Mouse (Mus musculus) megakaryocyte-erythroid progenitor cell, adult 5-6 weeks (primary cell): ENCODE measurements around the gene Robo4. TPM values are rescaled to one million over a fixed set of nuclear protein-coding genes. Genes with fewer than 3 reads are reported as not detected.

ENCODE experiments used
- ATAC-seq: replicated peaks from 2 replicates; pipeline ENCODE4 v1.8.0; 2016; ENCODE audit warnings: mild to moderate bottlenecking, inconsistent platforms; ENCODE audit not compliant: severe bottlenecking, poor library complexity, low FRiP score, low TSS enrichment
- total RNA-seq, 2 experiments: library from RNA; stranded (forward) in 1 of 2; stranded (reverse) in 1 of 2; fragments of 200-1000, 215-1000 nt in 1 of 2; fragments of >200 nt in 1 of 2; fragmentation: Nextera tagmentation in 1 of 2; gene quantifications; 2 replicates each; pipeline ENCODE4 v1.2.3; 2014 to 2017

The Robo4 gene
- total RNA-seq (2014; fragmentation: Nextera tagmentation) (0.33 TPM in 1 of 2 replicates, not detected in the other), total RNA-seq (2017) (0.61 TPM in 1 of 2 replicates, not detected in the other)

DNA sequence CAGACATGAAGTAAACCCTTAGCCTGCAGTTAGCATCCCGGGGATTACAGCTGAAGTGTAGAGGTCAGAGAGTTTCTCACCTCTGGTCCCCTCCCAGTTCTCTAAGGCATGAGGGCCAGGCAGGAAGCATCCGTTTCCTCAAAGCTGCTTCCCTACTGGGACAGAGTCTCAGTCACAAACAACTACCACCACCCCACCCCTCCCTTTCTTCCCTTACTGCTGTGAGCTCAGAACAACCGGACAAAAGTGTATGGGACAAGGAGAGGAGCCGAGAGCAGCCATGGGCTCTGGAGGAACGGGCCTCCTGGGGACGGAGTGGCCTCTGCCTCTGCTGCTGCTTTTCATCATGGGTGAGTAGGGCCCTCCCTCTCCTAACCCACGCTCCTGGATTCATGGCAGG lies at the start of gene Robo4:
Robo4 (plus strand) TSS at position 96 of the 400 bp plus-strand sequence.
- no peak for ATAC-seq

DNA sequence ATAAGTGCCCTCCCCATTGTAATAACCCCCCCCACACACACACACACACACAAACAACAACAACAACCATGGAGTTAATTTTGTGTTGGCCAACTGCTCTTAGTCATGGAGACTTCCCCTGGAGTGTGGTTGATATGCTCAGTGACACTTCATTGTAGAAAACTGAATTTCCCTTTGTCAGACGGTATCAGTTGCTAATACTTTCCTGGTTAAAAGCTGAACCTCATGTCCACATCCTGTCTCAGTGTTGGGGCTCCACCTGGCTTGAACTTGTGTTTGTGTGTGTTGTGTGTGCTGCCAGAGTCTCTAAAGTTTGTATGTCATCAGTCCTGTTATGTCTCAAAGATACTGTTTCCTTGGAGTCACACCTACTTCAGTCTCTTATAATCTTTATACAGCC lies 47.2 kb upstream of the Robo4 start:
- ATAC-seq: no peak

DNA sequence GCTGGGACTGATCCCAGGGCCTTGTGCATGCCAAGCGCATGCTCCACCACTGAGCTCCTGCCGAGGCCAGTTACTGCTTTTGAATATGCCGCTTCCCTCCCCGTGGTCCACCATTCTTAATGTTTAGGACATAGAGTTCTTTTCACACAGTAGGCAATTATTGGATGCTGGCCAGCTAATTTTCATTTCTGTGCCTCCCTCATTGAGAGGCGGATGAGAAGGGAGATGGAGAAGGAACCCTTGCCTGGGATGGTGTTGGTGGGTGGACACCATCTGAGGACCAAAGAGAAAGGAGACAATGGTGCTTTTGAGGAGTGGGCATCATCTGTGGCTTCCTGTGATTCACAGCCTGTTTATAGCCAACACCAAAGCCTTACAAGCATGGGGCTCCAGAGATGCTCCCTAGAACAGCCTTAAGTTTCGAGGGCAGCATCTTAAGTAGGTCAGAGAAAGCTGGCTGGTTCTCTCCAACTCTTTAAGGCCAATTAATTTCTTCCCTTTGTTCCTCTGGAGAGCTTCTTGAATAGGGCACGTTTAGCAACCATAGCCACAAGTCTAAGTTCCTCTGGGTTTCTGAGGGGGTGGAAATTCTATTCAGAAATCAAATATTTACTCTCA lies 42.9 kb upstream of the Robo4 start:
- ATAC-seq: no peak

GRCm38 (mm10) chr9:37359331-37360220 lies 42.1 kb upstream of the Robo4 start:
- ATAC-seq: no peak

- no peak for ATAC-seq
These were observed 39.6 kb upstream of the Robo4 start for GRCm38 (mm10) chr9:37362084-37362483.

- ATAC-seq: no peak
These were observed 38.8 kb upstream of the Robo4 start for GRCm38 (mm10) chr9:37362881-37363280.

GRCm38 (mm10) chr9:37363551-37363950 lies 38.1 kb upstream of the Robo4 start:
- 0 out of 2 replicates have a peak, but pooled peaks have one; percentile 18 for ATAC-seq

DNA sequence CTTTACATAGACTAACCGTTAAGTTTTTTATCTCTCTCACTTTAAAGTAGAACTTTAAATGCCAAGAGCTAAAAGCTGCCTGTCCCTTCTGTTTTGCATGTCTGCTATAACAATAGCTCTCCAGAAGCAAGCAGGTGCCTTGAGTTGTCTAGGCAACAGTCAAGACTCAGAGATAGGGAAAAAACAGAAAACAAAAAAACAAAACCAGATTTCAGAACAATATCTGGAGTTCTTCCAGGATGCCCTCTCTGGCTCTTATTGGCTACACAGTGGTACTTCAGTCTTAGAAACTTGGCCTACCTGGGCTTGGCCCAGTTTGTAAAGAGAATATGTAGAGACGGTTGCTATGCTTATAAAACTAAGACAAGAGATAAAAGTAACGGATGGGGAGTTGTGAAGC lies 37.3 kb upstream of the Robo4 start:
- no peak for ATAC-seq

DNA sequence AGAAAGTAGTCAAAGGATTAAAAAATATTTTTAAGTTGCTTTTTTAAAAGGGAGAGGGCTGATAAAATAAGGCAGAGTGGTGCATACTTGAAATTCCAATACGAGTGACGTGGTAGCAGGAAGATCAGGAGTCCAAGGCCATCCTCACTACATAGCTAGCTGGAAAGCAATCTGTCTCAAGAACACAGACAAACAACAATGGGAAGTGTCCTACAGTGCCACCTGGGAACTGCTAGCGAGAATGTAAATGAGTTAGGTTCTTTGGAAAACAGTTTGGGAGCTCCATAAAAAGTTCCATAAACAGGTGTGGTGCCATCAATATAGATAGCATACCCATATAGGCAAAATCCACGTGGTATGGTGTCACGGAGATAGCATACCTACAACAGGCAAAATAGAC lies 36.0 kb upstream of the Robo4 start:
- no peak for ATAC-seq

DNA sequence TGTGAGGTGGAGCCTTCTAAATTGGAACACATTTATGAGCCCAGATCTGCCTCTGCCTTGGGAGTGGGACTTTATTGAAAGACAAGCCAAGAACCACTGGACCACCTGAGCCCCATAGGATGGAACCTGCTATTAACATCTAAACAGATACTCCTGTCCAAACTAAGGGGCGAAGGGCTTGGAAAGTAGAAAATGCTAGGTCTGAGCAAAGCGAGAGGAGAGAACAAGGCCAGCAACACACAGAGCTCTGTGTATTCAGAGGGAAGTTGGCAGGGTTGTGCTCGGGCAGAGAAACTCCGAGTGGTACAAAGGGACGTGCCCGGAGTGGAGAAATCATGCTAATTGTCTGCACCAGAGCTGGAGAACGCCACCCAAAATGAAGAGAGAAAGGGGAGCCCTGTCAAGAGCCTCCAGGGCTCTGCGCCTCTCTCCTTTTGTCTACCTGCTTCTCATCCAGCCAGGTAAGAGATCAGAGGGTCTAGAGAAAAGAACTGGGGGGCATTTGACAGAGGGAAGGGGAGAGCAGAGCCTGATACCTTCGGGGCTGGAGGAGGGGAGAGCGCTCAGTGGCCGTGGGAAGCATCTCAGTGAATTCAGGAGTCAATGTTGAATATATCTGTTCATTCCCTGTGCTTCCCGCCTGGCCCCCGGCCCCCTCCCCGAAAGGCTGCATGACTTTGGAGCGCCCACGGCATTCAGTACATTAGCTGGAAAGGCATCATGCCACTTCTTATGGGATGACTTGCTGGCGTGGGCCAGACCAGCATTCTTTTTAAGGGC lies 34.2 kb upstream of the Robo4 start, which contains the start of gene Hepacam:
Hepacam (plus strand) TSS at position 51 of the 780 bp plus-strand sequence.
- no peak for ATAC-seq

DNA sequence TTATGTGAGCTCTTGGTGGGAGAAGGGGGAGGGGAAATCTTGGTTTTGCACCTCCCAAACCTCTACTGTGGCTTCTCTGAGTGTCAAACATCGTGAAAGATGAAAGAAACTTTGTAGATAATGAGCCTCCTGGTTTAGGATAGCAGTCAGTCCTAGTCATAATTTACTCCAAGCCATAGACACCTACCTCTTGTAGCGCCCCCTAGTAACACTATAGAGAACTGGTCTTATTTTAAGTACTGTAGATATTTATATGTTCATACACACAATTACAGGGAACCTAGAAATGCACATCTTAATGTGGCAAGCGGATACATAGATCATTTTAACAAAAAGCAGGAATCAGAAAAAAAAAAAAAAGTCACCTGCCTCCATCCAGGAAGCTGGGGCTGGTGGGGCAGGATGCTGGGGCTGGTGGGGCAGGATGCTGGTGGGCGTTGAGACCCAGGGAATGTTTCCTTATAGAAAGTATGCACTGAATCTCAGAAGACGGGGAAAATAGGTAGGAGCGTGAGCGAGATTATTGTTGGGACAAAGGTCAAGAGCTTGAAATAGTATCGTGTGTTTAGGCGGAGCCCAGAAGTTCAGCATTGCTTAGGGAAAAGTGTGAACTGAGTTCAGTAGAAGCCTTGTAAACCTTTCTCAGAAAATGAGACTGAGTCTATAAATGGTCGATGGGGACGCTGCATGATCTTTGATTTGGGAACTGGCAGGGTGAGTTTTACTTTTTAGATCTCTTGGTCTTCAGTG lies 33.4 kb upstream of the Robo4 start:
- ATAC-seq: no peak

GRCm38 (mm10) chr9:37368860-37369259 lies 32.8 kb upstream of the Robo4 start:
- ATAC-seq: no peak

GRCm38 (mm10) chr9:37371232-37371801 lies 30.4 kb upstream of the Robo4 start:
- ATAC-seq: no peak

DNA sequence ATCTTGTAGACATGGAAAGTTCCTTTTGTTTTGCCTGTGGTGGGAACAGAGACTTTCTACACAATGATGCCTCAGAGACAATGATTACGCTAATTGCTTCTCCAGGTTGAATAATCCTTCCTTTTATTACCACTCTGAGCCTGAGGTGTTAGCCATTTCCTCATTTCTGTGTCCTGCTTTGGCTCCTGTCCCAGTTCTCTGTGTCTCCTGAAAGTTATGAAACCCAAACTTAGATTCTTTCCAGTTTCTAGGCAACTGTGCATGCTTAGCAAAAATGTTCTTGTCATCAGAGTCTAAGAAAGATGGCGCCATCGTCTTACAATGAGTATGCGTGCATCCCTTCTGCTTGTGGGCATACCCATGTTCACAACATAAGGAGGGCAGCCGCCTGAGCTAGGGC lies 26.0 kb upstream of the Robo4 start:
- ATAC-seq: no peak

GRCm38 (mm10) chr9:37383161-37383560 lies 18.5 kb upstream of the Robo4 start:
- no peak for ATAC-seq

DNA sequence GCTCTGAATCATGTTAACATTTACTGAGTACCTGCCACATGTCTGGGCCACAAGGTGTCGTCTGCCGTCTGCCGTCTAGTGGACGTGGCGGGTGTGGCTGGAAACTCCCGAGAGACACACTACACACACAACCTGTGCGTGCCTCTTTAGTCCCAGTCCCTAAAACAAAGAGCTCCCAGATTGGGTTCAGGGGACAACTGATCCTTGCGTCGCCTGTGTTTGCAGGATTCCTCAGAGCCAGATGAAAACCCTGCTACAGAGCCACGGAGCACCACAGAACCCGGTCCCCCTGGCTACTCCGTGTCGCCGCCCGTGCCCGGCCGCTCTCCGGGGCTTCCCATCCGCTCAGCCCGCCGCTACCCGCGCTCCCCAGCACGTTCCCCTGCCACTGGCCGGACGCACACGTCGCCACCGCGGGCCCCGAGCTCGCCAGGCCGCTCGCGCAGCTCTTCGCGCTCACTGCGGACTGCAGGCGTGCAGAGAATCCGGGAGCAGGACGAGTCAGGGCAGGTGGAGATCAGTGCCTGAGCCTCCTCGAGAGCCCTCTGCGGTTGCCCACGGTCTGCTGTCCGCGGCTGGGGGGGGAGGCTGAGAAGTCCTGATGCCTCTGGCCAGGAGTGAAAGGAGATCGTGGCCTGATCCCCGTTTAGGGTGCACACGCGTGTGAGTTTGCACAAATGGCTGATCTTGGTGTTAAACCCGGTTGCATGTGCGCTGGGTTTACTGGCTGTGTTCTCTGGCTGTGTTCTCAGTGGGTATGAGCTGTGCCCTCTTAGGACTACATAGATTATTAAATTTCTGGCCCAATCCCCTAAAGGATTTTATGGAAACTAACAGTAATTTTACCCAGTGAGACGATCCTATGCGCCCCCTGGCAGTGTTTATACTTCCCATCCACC lies 17.2 kb upstream of the Robo4 start:
- ATAC-seq: peak; percentile 52; the same call in 1 of the 2 replicates

DNA sequence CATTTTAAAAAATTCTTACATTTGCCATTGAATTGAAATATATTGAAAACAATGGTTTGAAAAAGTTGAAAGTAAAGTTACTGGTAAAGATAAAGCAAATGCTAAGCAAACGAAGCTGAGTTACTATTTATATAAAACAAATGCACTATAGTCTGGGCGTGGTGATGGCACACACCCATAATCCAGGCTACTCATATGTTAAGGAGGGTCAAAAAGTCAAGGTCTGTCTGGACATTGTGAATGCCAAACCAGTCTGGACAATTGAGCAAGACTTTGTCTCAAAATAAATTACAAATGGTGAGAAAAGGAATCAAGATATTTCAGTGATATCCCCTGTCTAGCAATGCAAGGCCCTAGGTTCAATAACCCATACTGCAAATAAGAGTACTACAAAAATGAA lies 10.8 kb upstream of the Robo4 start:
- ATAC-seq: no peak

DNA sequence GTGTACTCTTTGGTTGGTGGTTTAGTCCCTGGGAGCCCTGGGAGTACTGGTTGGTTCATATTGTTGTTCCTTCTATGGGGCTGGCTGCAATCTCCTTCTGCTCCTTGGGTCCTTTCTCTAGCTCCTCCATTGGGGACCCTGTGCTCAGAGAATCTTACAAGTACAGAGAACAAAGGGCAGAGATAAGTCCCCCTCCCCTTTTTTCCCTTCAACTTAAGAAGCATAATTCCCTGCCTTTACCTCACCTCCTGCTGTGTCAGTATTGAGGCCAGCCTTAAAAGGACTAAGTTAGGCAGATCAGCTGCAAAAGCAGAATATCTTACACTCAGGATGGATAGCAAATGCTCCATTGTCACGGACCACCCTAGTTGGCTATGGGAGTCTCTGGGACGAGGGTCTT lies 9.6 kb upstream of the Robo4 start:
- no peak for ATAC-seq
